Mouse (Mus musculus): Measurements from ENCODE around the gene Ccdc121. TPM values are rescaled to one million over a fixed set of nuclear protein-coding genes. Genes with fewer than 3 reads are reported as not detected.

Gene Ccdc121
- polyA plus RNA-seq (2015; fragmentation: Nextera tagmentation; extraction: Ambion mirVana), result 0.11 and 0.23 TPM in 2 replicates

GRCm38 (mm10) chr1:181511307-181511706 is at the start of gene Ccdc121:
Ccdc121 (minus strand) TSS chr1:181511451.
- Histone ChIP-seq H3K36me3 (ENCODE audit: control insufficient read depth, insufficient read depth, low read length) (no peaks in the 10 kb centered on the region), H3K4me1 (ENCODE audit: control insufficient read depth, insufficient read depth, low read length) (no peaks in the 10 kb centered on the region), H3K9me3 (replicated peaks; ENCODE audit: control insufficient read depth, low read length, poor library complexity, severe bottlenecking) (no peaks in the 10 kb centered on the region), H3K4me3 (ENCODE audit: low read depth, low read length) (no peak within 1 kb of the TSS), H3K27ac (ENCODE audit: low read length) (no peak within 1 kb of the TSS), H3K9ac (ENCODE audit: low read depth, low read length) (no peak within 1 kb of the TSS), H3K4me2 (ENCODE audit: low read length) (no peak within 1 kb of the TSS), H3K27me3 (ENCODE audit: control insufficient read depth, insufficient read depth, low read depth, low read length) (no peaks in the 10 kb centered on the region)
- 70% methylated on average over 4 of the region's 4 CpGs for WGBS
- no peak for ATAC-seq

GRCm38 (mm10) chr1:181560325-181560724 is 49.1 kb upstream of the Ccdc121 start:
- no peak for ATAC-seq
- Histone ChIP-seq H3K4me1 (ENCODE audit: control insufficient read depth, insufficient read depth, low read length) (peaks cover 7% of the 10 kb centered on the region), H3K9me3 (replicated peaks; ENCODE audit: control insufficient read depth, low read length, poor library complexity, severe bottlenecking) (no peaks in the 10 kb centered on the region), H3K27ac (ENCODE audit: low read length) (no peak overlapping the region), H3K9ac (ENCODE audit: low read depth, low read length) (no peak overlapping the region), H3K4me2 (ENCODE audit: low read length) (no peak overlapping the region), H3K27me3 (ENCODE audit: control insufficient read depth, insufficient read depth, low read depth, low read length) (0 out of 2 replicates have a peak, but pooled peaks cover 3% of the 10 kb centered on the region), H3K36me3 (ENCODE audit: control insufficient read depth, insufficient read depth, low read length) (no peaks in the 10 kb centered on the region), H3K4me3 (ENCODE audit: low read depth, low read length) (no peak overlapping the region)
- 75% methylated on average over 6 of the region's 6 CpGs for WGBS

- no peaks in the 10 kb centered on the region for H3K36me3 ChIP-seq (ENCODE audit: control insufficient read depth, insufficient read depth, low read length)
- H3K4me3 ChIP-seq (ENCODE audit: low read depth, low read length), result no peak overlapping the region
- 66% methylated on average over 10 of the region's 10 CpGs for WGBS
- H3K9me3 ChIP-seq (replicated peaks; ENCODE audit: control insufficient read depth, low read length, poor library complexity, severe bottlenecking), result no peaks in the 10 kb centered on the region
- ATAC-seq, result no peak
- 0 out of 2 replicates have a peak, but pooled peaks cover 3% of the 10 kb centered on the region for H3K27me3 ChIP-seq (ENCODE audit: control insufficient read depth, insufficient read depth, low read depth, low read length)
- no peak overlapping the region for H3K4me2 ChIP-seq (ENCODE audit: low read length)
- H3K9ac ChIP-seq (ENCODE audit: low read depth, low read length), result no peak overlapping the region
- no peak overlapping the region for H3K27ac ChIP-seq (ENCODE audit: low read length)
- peaks cover 7% of the 10 kb centered on the region for H3K4me1 ChIP-seq (ENCODE audit: control insufficient read depth, insufficient read depth, low read length)
These were observed 48.4 kb upstream of the Ccdc121 start for GRCm38 (mm10) chr1:181559655-181560054.

- H3K36me3 ChIP-seq (ENCODE audit: control insufficient read depth, insufficient read depth, low read length), result no peaks in the 10 kb centered on the region
- no peak for ATAC-seq
- H3K4me2 ChIP-seq (ENCODE audit: low read length), result no peak overlapping the region
- WGBS, result 87% methylated on average over 5 of the region's 5 CpGs
- no peaks in the 10 kb centered on the region for H3K4me1 ChIP-seq (ENCODE audit: control insufficient read depth, insufficient read depth, low read length)
- H3K9me3 ChIP-seq (replicated peaks; ENCODE audit: control insufficient read depth, low read length, poor library complexity, severe bottlenecking), result no peaks in the 10 kb centered on the region
- no peak overlapping the region for H3K27ac ChIP-seq (ENCODE audit: low read length)
- H3K27me3 ChIP-seq (ENCODE audit: control insufficient read depth, insufficient read depth, low read depth, low read length), result no peaks in the 10 kb centered on the region
- no peak overlapping the region for H3K9ac ChIP-seq (ENCODE audit: low read depth, low read length)
- no peak overlapping the region for H3K4me3 ChIP-seq (ENCODE audit: low read depth, low read length)
These were observed 44.2 kb upstream of the Ccdc121 start for GRCm38 (mm10) chr1:181555475-181555874.

GRCm38 (mm10) chr1:181552533-181553410 is 41.5 kb upstream of the Ccdc121 start:
- H3K4me1 ChIP-seq (ENCODE audit: control insufficient read depth, insufficient read depth, low read length), result no peaks in the 10 kb centered on the region
- no peak overlapping the region for H3K4me3 ChIP-seq (ENCODE audit: low read depth, low read length)
- no peak overlapping the region for H3K9ac ChIP-seq (ENCODE audit: low read depth, low read length)
- no peak overlapping the region for H3K4me2 ChIP-seq (ENCODE audit: low read length)
- no peaks in the 10 kb centered on the region for H3K27me3 ChIP-seq (ENCODE audit: control insufficient read depth, insufficient read depth, low read depth, low read length)
- WGBS, result 35% methylated on average over 10 of the region's 10 CpGs
- H3K36me3 ChIP-seq (ENCODE audit: control insufficient read depth, insufficient read depth, low read length), result no peaks in the 10 kb centered on the region
- no peak; the same call in 1 of the 2 replicates for ATAC-seq
- H3K9me3 ChIP-seq (replicated peaks; ENCODE audit: control insufficient read depth, low read length, poor library complexity, severe bottlenecking), result no peaks in the 10 kb centered on the region
- no peak overlapping the region for H3K27ac ChIP-seq (ENCODE audit: low read length)

- no peaks in the 10 kb centered on the region for H3K27me3 ChIP-seq (ENCODE audit: control insufficient read depth, insufficient read depth, low read depth, low read length)
- WGBS, result 72% methylated on average over 5 of the region's 5 CpGs
- no peak overlapping the region for H3K4me3 ChIP-seq (ENCODE audit: low read depth, low read length)
- no peak for ATAC-seq
- H3K9me3 ChIP-seq (replicated peaks; ENCODE audit: control insufficient read depth, low read length, poor library complexity, severe bottlenecking), result no peaks in the 10 kb centered on the region
- no peak overlapping the region for H3K9ac ChIP-seq (ENCODE audit: low read depth, low read length)
- H3K4me2 ChIP-seq (ENCODE audit: low read length), result no peak overlapping the region
- H3K4me1 ChIP-seq (ENCODE audit: control insufficient read depth, insufficient read depth, low read length), result no peaks in the 10 kb centered on the region
- H3K36me3 ChIP-seq (ENCODE audit: control insufficient read depth, insufficient read depth, low read length), result no peaks in the 10 kb centered on the region
- no peak overlapping the region for H3K27ac ChIP-seq (ENCODE audit: low read length)
These were observed 39.6 kb upstream of the Ccdc121 start for GRCm38 (mm10) chr1:181550826-181551225.

GRCm38 (mm10) chr1:181549987-181550386 is 38.7 kb upstream of the Ccdc121 start:
- 0 out of 2 replicates have a peak, but pooled peaks cover 2% of the 10 kb centered on the region for H3K4me1 ChIP-seq (ENCODE audit: control insufficient read depth, insufficient read depth, low read length)
- no peak overlapping the region for H3K4me2 ChIP-seq (ENCODE audit: low read length)
- no peak overlapping the region for H3K4me3 ChIP-seq (ENCODE audit: low read depth, low read length)
- no peak overlapping the region for H3K9ac ChIP-seq (ENCODE audit: low read depth, low read length)
- ATAC-seq, result no peak
- H3K9me3 ChIP-seq (replicated peaks; ENCODE audit: control insufficient read depth, low read length, poor library complexity, severe bottlenecking), result no peaks in the 10 kb centered on the region
- H3K27me3 ChIP-seq (ENCODE audit: control insufficient read depth, insufficient read depth, low read depth, low read length), result no peaks in the 10 kb centered on the region
- no peak overlapping the region for H3K27ac ChIP-seq (ENCODE audit: low read length)
- H3K36me3 ChIP-seq (ENCODE audit: control insufficient read depth, insufficient read depth, low read length), result no peaks in the 10 kb centered on the region
- WGBS, result 93% methylated on average over 8 of the region's 8 CpGs

- Histone ChIP-seq H3K9ac (ENCODE audit: low read depth, low read length) (peak overlapping the region; percentile 44; the same call in 1 of the 2 replicates), H3K4me3 (ENCODE audit: low read depth, low read length) (peak overlapping the region; percentile 16; the same call in 1 of the 2 replicates), H3K4me1 (ENCODE audit: control insufficient read depth, insufficient read depth, low read length) (0 out of 2 replicates have a peak, but pooled peaks cover 2% of the 10 kb centered on the region), H3K36me3 (ENCODE audit: control insufficient read depth, insufficient read depth, low read length) (no peaks in the 10 kb centered on the region), H3K27ac (ENCODE audit: low read length) (no peak overlapping the region), H3K4me2 (ENCODE audit: low read length) (peak overlapping the region; percentile 56), H3K27me3 (ENCODE audit: control insufficient read depth, insufficient read depth, low read depth, low read length) (no peaks in the 10 kb centered on the region), H3K9me3 (replicated peaks; ENCODE audit: control insufficient read depth, low read length, poor library complexity, severe bottlenecking) (no peaks in the 10 kb centered on the region)
- WGBS, result 24% methylated on average over 23 of the region's 23 CpGs
- ATAC-seq, result peak; percentile 86
These were observed 34.0 kb upstream of the Ccdc121 start for GRCm38 (mm10) chr1:181545044-181545772.

Measured in midbrain, embryonic 16.5 days (tissue).